Mouse (Mus musculus): ENCODE measurements around the gene Sdccag8. TPM values are rescaled to one million over a fixed set of nuclear protein-coding genes. Genes with fewer than 3 reads are reported as not detected.

Gene Sdccag8
- polyA plus RNA-seq, 1 experiment from 2014 or later = 9.8 TPM

DNA sequence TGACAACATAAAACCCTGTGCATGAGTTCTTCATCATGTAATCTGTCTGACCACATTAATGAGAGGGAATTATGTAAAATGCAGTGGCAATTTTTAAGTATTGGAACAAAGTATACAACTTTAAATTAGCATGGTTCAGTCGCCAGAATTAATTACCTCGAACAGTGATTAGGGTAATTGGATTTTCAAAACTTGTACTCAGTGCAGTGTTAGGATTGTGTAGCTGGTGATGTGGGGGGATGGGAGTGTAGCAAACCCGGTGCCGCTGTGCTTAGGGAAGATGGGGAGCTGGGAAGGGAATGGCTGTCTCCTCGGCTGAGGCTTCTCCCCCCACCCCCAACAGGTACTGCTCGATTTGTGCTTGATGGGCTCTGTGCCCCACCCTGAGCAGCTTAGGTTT, 188.5 kb downstream of the Sdccag8 start:
- Histone ChIP-seq H3K4me2 (no peak overlapping the region), H3K4me3 (ENCODE audit: low read depth, low read length) (no peak overlapping the region), H3K27me3 (ENCODE audit: control insufficient read depth, insufficient read depth, low read length) (no peaks in the 10 kb centered on the region), H3K9me3 (replicated peaks; ENCODE audit: control insufficient read depth, low read length) (no peaks in the 10 kb centered on the region), H3K4me1 (ENCODE audit: control insufficient read depth, insufficient read depth, low read length) (peaks cover 2% of the 10 kb centered on the region), H3K27ac (ENCODE audit: low read depth, low read length) (no peak overlapping the region), H3K9ac (ENCODE audit: low read depth, low read length) (no peak overlapping the region), H3K36me3 (ENCODE audit: control insufficient read depth, insufficient read depth, low read length) (no peaks in the 10 kb centered on the region)
- WGBS (ENCODE audit: insufficient replicate concordance) = 64% methylated on average over 6 of the region's 6 CpGs
- ATAC-seq (replicated peaks; ENCODE audit: insufficient number of reproducible peaks, low FRiP score, low TSS enrichment) = no peak

DNA sequence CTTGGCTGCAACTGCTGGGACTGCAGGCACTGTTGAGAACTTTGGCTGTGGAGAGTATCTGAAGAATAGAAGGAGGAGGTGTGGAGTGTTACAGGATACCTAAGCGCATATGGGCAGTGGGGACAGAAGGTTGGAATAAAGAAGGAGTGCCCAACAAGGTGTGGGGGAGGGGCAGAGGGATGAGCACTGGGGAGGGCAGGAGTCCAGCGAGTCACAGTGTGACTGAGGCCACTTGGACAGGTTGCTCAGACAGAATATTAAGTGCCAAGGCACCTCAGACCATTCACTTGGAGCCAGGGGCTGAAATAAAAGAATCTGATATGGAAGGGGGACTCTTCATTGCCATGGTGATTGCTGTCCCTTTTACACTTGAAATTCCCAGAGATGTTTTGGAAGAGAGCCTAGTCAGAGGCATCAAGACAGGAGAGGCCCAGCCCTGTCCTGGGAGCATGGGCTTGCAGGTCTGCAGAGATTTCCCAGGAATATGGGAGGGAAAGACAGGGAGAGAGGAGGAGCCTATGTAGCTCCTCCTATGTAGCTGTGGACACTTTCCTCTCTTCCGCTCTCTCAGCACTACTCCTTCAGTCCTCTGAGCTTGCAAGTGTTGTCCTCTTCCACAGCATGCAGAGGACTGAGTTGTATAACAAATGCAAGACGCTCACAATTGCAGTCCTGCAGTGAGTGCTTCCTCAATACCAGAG, 189.7 kb downstream of the Sdccag8 start:
- no peak overlapping the region for H3K4me2 ChIP-seq
- no peaks in the 10 kb centered on the region for H3K27me3 ChIP-seq (ENCODE audit: control insufficient read depth, insufficient read depth, low read length)
- H3K36me3 ChIP-seq (ENCODE audit: control insufficient read depth, insufficient read depth, low read length) = no peaks in the 10 kb centered on the region
- WGBS (ENCODE audit: insufficient replicate concordance) = 59% methylated on average over 4 of the region's 4 CpGs
- peaks cover 6% of the 10 kb centered on the region; the same call in 1 of the 2 replicates for H3K4me1 ChIP-seq (ENCODE audit: control insufficient read depth, insufficient read depth, low read length)
- H3K4me3 ChIP-seq (ENCODE audit: low read depth, low read length) = no peak overlapping the region
- no peaks in the 10 kb centered on the region for H3K9me3 ChIP-seq (replicated peaks; ENCODE audit: control insufficient read depth, low read length)
- H3K9ac ChIP-seq (ENCODE audit: low read depth, low read length) = no peak overlapping the region
- no peak overlapping the region for H3K27ac ChIP-seq (ENCODE audit: low read depth, low read length)
- ATAC-seq (replicated peaks; ENCODE audit: insufficient number of reproducible peaks, low FRiP score, low TSS enrichment) = no peak

DNA sequence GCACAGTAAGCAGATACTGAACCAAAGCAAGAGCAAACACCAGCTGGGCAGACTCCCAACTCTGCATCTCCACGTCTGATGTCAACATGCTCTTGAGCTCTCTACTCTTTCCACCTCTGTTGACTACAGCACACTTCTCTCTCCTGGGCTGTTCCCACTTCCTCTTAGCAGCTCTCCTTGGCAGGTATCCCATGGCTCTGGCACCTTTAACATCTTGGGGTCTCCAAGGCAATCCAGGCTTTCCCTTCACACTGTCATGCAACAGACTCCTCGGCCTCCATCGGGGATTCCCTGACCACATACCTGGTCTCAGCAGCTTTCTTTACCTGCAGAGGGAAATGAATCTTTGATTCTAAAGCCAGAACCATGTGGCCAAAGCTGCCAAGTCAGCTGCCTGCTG, 192.9 kb downstream of the Sdccag8 start:
- ATAC-seq (replicated peaks; ENCODE audit: insufficient number of reproducible peaks, low FRiP score, low TSS enrichment) = no peak
- Histone ChIP-seq H3K9me3 (replicated peaks; ENCODE audit: control insufficient read depth, low read length) (no peaks in the 10 kb centered on the region), H3K4me3 (ENCODE audit: low read depth, low read length) (no peak overlapping the region), H3K27ac (ENCODE audit: low read depth, low read length) (no peak overlapping the region), H3K4me1 (ENCODE audit: control insufficient read depth, insufficient read depth, low read length) (peaks cover 18% of the 10 kb centered on the region), H3K27me3 (ENCODE audit: control insufficient read depth, insufficient read depth, low read length) (no peaks in the 10 kb centered on the region), H3K9ac (ENCODE audit: low read depth, low read length) (no peak overlapping the region), H3K36me3 (ENCODE audit: control insufficient read depth, insufficient read depth, low read length) (no peaks in the 10 kb centered on the region), H3K4me2 (no peak overlapping the region)
- 87% methylated on average over 3 of the region's 3 CpGs for WGBS (ENCODE audit: insufficient replicate concordance)

- Histone ChIP-seq H3K27me3 (ENCODE audit: control insufficient read depth, insufficient read depth, low read length) (no peaks in the 10 kb centered on the region), H3K4me1 (ENCODE audit: control insufficient read depth, insufficient read depth, low read length) (peaks cover 18% of the 10 kb centered on the region), H3K9me3 (replicated peaks; ENCODE audit: control insufficient read depth, low read length) (no peaks in the 10 kb centered on the region), H3K4me3 (ENCODE audit: low read depth, low read length) (no peak overlapping the region), H3K36me3 (ENCODE audit: control insufficient read depth, insufficient read depth, low read length) (no peaks in the 10 kb centered on the region), H3K9ac (ENCODE audit: low read depth, low read length) (no peak overlapping the region), H3K27ac (ENCODE audit: low read depth, low read length) (no peak overlapping the region), H3K4me2 (no peak overlapping the region)
- ATAC-seq (replicated peaks; ENCODE audit: insufficient number of reproducible peaks, low FRiP score, low TSS enrichment) = no peak
- 25% methylated on average over 1 of the region's 1 CpGs for WGBS (ENCODE audit: insufficient replicate concordance)
Measured at GRCm38 (mm10) chr1:177008777-177009176, 194.3 kb downstream of the Sdccag8 start.

GRCm38 (mm10) chr1:177010041-177010440, 195.6 kb downstream of the Sdccag8 start:
- Histone ChIP-seq H3K4me2 (no peak overlapping the region), H3K4me3 (ENCODE audit: low read depth, low read length) (no peak overlapping the region), H3K27ac (ENCODE audit: low read depth, low read length) (no peak overlapping the region), H3K4me1 (ENCODE audit: control insufficient read depth, insufficient read depth, low read length) (peaks cover 18% of the 10 kb centered on the region), H3K9me3 (replicated peaks; ENCODE audit: control insufficient read depth, low read length) (no peaks in the 10 kb centered on the region), H3K36me3 (ENCODE audit: control insufficient read depth, insufficient read depth, low read length) (no peaks in the 10 kb centered on the region), H3K27me3 (ENCODE audit: control insufficient read depth, insufficient read depth, low read length) (no peaks in the 10 kb centered on the region), H3K9ac (ENCODE audit: low read depth, low read length) (no peak overlapping the region)
- ATAC-seq (replicated peaks; ENCODE audit: insufficient number of reproducible peaks, low FRiP score, low TSS enrichment) = no peak
- WGBS (ENCODE audit: insufficient replicate concordance) = 49% methylated on average over 3 of the region's 3 CpGs

DNA sequence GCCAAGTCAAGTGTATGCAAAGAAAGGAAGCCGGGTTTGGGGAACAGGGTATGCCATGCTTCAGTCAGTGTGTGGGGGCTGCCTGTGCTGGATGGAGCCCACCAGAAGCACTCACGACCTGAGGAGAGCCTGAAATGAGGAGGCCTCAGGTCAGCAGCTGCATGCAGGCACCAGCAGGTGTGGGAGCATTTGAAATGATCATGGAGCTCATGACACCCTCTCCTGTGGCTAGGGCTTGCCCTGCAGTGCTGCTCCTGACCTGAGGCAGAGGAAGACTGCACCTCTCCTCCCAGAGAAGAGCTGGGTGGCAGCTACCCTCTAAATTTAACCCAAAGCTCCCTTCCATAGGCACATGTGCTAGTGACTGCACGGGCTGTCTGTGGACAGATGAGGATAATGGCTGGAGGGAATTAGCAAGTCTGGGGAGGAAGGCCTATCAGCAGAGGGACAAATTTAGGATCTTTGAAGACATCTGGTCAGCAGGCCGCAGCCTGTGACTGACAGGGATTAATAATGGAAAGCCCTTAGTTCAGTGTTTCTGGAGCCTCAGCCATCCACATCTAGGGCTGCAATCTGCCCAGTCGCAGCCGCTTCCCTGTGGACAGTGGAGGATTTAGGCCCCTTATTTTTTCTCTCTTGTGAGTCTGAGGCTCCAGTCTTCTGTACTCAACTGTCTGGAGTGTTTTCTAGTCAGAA, 196.3 kb downstream of the Sdccag8 start:
- H3K4me2 ChIP-seq = no peak overlapping the region
- no peaks in the 10 kb centered on the region for H3K36me3 ChIP-seq (ENCODE audit: control insufficient read depth, insufficient read depth, low read length)
- no peak overlapping the region for H3K4me3 ChIP-seq (ENCODE audit: low read depth, low read length)
- ATAC-seq (replicated peaks; ENCODE audit: insufficient number of reproducible peaks, low FRiP score, low TSS enrichment) = no peak
- no peaks in the 10 kb centered on the region for H3K9me3 ChIP-seq (replicated peaks; ENCODE audit: control insufficient read depth, low read length)
- WGBS (ENCODE audit: insufficient replicate concordance) = 42% methylated on average over 6 of the region's 6 CpGs
- H3K27ac ChIP-seq (ENCODE audit: low read depth, low read length) = peak overlapping the region; percentile 35; the same call in 1 of the 2 replicates
- H3K27me3 ChIP-seq (ENCODE audit: control insufficient read depth, insufficient read depth, low read length) = no peaks in the 10 kb centered on the region
- peak overlapping the region; percentile 16; the same call in 1 of the 2 replicates for H3K9ac ChIP-seq (ENCODE audit: low read depth, low read length)
- H3K4me1 ChIP-seq (ENCODE audit: control insufficient read depth, insufficient read depth, low read length) = peaks cover 18% of the 10 kb centered on the region

- no peak for ATAC-seq (replicated peaks; ENCODE audit: insufficient number of reproducible peaks, low FRiP score, low TSS enrichment)
- H3K27me3 ChIP-seq (ENCODE audit: control insufficient read depth, insufficient read depth, low read length) = no peaks in the 10 kb centered on the region
- peaks cover 18% of the 10 kb centered on the region for H3K4me1 ChIP-seq (ENCODE audit: control insufficient read depth, insufficient read depth, low read length)
- no peaks in the 10 kb centered on the region for H3K9me3 ChIP-seq (replicated peaks; ENCODE audit: control insufficient read depth, low read length)
- H3K27ac ChIP-seq (ENCODE audit: low read depth, low read length) = no peak overlapping the region
- 81% methylated on average over 13 of the region's 13 CpGs for WGBS (ENCODE audit: insufficient replicate concordance)
- no peak overlapping the region for H3K9ac ChIP-seq (ENCODE audit: low read depth, low read length)
- H3K36me3 ChIP-seq (ENCODE audit: control insufficient read depth, insufficient read depth, low read length) = no peaks in the 10 kb centered on the region
- H3K4me3 ChIP-seq (ENCODE audit: low read depth, low read length) = no peak overlapping the region
- no peak overlapping the region for H3K4me2 ChIP-seq
Measured at GRCm38 (mm10) chr1:177011688-177012087, 197.2 kb downstream of the Sdccag8 start.

DNA sequence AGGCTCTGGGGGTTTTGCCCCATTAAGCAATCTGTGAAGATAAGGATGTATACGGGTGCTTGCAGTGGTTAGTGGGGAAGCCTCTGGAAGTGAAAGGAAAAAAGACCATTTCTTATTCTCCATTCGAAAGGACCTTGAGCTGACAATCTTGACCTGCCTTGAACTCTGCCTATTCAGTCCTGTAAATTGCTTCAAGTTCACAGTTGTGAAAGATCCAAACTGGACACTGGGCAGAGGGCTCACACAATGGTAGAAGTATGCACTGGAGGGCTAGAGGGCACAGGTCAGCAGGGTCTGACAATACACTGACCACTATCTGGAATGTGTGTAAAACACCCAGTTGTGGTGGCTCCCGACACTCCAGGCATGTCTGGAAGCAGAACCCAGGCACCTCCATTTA, 198.3 kb downstream of the Sdccag8 start:
- 62% methylated on average over 3 of the region's 3 CpGs for WGBS (ENCODE audit: insufficient replicate concordance)
- Histone ChIP-seq H3K4me2 (no peak overlapping the region), H3K4me1 (ENCODE audit: control insufficient read depth, insufficient read depth, low read length) (peaks cover 18% of the 10 kb centered on the region), H3K9ac (ENCODE audit: low read depth, low read length) (no peak overlapping the region), H3K4me3 (ENCODE audit: low read depth, low read length) (no peak overlapping the region), H3K36me3 (ENCODE audit: control insufficient read depth, insufficient read depth, low read length) (no peaks in the 10 kb centered on the region), H3K27me3 (ENCODE audit: control insufficient read depth, insufficient read depth, low read length) (no peaks in the 10 kb centered on the region), H3K9me3 (replicated peaks; ENCODE audit: control insufficient read depth, low read length) (no peaks in the 10 kb centered on the region), H3K27ac (ENCODE audit: low read depth, low read length) (no peak overlapping the region)
- no peak for ATAC-seq (replicated peaks; ENCODE audit: insufficient number of reproducible peaks, low FRiP score, low TSS enrichment)

DNA sequence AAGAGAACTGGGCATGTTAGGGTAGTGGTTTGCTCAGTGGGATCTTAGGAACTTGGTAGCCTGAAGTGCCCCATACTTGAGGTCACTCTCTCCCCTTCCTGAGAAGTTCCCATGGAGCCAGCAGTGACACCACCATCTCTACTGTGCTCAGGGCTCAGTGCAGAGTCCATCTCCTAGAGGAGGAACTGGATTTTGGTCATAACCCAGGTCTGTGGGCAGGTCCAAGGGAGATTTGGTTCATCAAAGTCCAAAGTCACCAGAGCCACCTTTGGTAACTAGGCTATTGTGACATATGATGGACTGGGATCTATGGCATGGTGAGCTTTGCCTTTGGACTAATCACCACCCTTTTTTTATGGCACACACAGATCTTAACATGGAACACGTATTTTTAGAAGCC, 198.9 kb downstream of the Sdccag8 start:
- Histone ChIP-seq H3K9ac (ENCODE audit: low read depth, low read length) (no peak overlapping the region), H3K27ac (ENCODE audit: low read depth, low read length) (no peak overlapping the region), H3K4me1 (ENCODE audit: control insufficient read depth, insufficient read depth, low read length) (peaks cover 18% of the 10 kb centered on the region), H3K4me3 (ENCODE audit: low read depth, low read length) (no peak overlapping the region), H3K9me3 (replicated peaks; ENCODE audit: control insufficient read depth, low read length) (no peaks in the 10 kb centered on the region), H3K36me3 (ENCODE audit: control insufficient read depth, insufficient read depth, low read length) (no peaks in the 10 kb centered on the region), H3K27me3 (ENCODE audit: control insufficient read depth, insufficient read depth, low read length) (no peaks in the 10 kb centered on the region), H3K4me2 (no peak overlapping the region)
- 82% methylated on average over 1 of the region's 1 CpGs for WGBS (ENCODE audit: insufficient replicate concordance)
- ATAC-seq (replicated peaks; ENCODE audit: insufficient number of reproducible peaks, low FRiP score, low TSS enrichment) = no peak

Measured in heart, embryonic 11.5 days (tissue).